Mouse (Mus musculus): ENCODE data around the gene Hoxc10.

The Hoxc10 gene

GRCm38 (mm10) chr15:102990461-102991397 is 24.1 kb downstream of the Hoxc10 start, which contains the start of gene Hoxc8:
Gene Hoxc8 (plus strand): TSS chr15:102990607.
- no peak for DNase-seq (ENCODE audit: low read depth, low spot score)

GRCm38 (mm10) chr15:102991782-102992181 is 25.2 kb downstream of the Hoxc10 start:
- no peak for DNase-seq (ENCODE audit: low read depth, low spot score)

- no peak for DNase-seq (ENCODE audit: low read depth, low spot score)
Measured at GRCm38 (mm10) chr15:102992206-102992605, 25.6 kb downstream of the Hoxc10 start.

- DNase-seq (ENCODE audit: low read depth, low spot score) = no peak
Measured at GRCm38 (mm10) chr15:102992863-102993262, 26.3 kb downstream of the Hoxc10 start.

GRCm38 (mm10) chr15:102996548-102996947 is 30.0 kb downstream of the Hoxc10 start:
- DNase-seq (ENCODE audit: low read depth, low spot score) = no peak

- DNase-seq (ENCODE audit: low read depth, low spot score) = no peak
Measured at GRCm38 (mm10) chr15:102997431-102997830, 30.8 kb downstream of the Hoxc10 start.

GRCm38 (mm10) chr15:102997939-102998355 is 31.4 kb downstream of the Hoxc10 start, which contains the start of gene Hoxc6:
Gene Hoxc6 (plus strand): TSS chr15:102998257.
- no peak for DNase-seq (ENCODE audit: low read depth, low spot score)

GRCm38 (mm10) chr15:102998608-102999182 is 32.1 kb downstream of the Hoxc10 start:
- DNase-seq (ENCODE audit: low read depth, low spot score) = no peak

- no peak for DNase-seq (ENCODE audit: low read depth, low spot score)
Measured at GRCm38 (mm10) chr15:102999183-102999831, 32.7 kb downstream of the Hoxc10 start.

- no peak for DNase-seq (ENCODE audit: low read depth, low spot score)
Measured at GRCm38 (mm10) chr15:102999955-103000354, 33.4 kb downstream of the Hoxc10 start.

GRCm38 (mm10) chr15:103000501-103000901 is 33.9 kb downstream of the Hoxc10 start:
- DNase-seq (ENCODE audit: low read depth, low spot score) = no peak

GRCm38 (mm10) chr15:103001370-103001769 is 34.8 kb downstream of the Hoxc10 start:
- DNase-seq (ENCODE audit: low read depth, low spot score) = no peak

- no peak for DNase-seq (ENCODE audit: low read depth, low spot score)
Measured at GRCm38 (mm10) chr15:103002156-103002555, 35.6 kb downstream of the Hoxc10 start.

- no peak for DNase-seq (ENCODE audit: low read depth, low spot score)
Measured at GRCm38 (mm10) chr15:103002821-103003448, 36.3 kb downstream of the Hoxc10 start.

GRCm38 (mm10) chr15:103005308-103005707 is 38.7 kb downstream of the Hoxc10 start:
- DNase-seq (ENCODE audit: low read depth, low spot score) = no peak

GRCm38 (mm10) chr15:103005797-103006196 is 39.2 kb downstream of the Hoxc10 start:
- no peak for DNase-seq (ENCODE audit: low read depth, low spot score)

- DNase-seq (ENCODE audit: low read depth, low spot score) = no peak
Measured at GRCm38 (mm10) chr15:103006326-103006725, 39.7 kb downstream of the Hoxc10 start.

- no peak for DNase-seq (ENCODE audit: low read depth, low spot score)
Measured at GRCm38 (mm10) chr15:103009265-103010111, 42.9 kb downstream of the Hoxc10 start.

GRCm38 (mm10) chr15:103010112-103010846 is 43.7 kb downstream of the Hoxc10 start:
- no peak for DNase-seq (ENCODE audit: low read depth, low spot score)

Data from c-Kit-negative CD71-positive TER-119-positive erythroid progenitor cells, embryonic 14.5 days (primary cell).